Mouse (Mus musculus) lung, adult 2 months (tissue): ENCODE results near the gene Nr4a1.

Source experiments
- CTCF ChIP-seq: fragments of 200-500 bp; IDR thresholded peaks from 2 replicates; pipeline ENCODE4 v1.5.1; 2011; ENCODE audit warnings: mild to moderate bottlenecking, low read length, control low read depth; ENCODE audit not compliant: insufficient read depth
- POLR2A ChIP-seq: fragments of 200-500 bp; IDR thresholded peaks from 2 replicates; pipeline ENCODE4 v1.6.1; 2011; ENCODE audit warnings: low read depth, mild to moderate bottlenecking, control low read depth, low read length, borderline replicate concordance; ENCODE audit errors: extremely low read depth

- TF ChIP-seq CTCF (peak; percentile 64), POLR2A (no peak)
Observed at GRCm38 (mm10) chr15:101238885-101239511, 15.1 kb upstream of the Nr4a1 start.
